Mouse (Mus musculus) brain, adult 2 months (tissue): ENCODE data around the gene Amigo2.
A peak's percentile ranks its signal among the peaks of the same experiment; 100 is the strongest.

Experiments used
- DNase-seq: peaks from one replicate; pipeline ENCODE4 v3.0.0; 2011; ENCODE audit warnings: low read depth, low spot score

The Amigo2 gene

DNA sequence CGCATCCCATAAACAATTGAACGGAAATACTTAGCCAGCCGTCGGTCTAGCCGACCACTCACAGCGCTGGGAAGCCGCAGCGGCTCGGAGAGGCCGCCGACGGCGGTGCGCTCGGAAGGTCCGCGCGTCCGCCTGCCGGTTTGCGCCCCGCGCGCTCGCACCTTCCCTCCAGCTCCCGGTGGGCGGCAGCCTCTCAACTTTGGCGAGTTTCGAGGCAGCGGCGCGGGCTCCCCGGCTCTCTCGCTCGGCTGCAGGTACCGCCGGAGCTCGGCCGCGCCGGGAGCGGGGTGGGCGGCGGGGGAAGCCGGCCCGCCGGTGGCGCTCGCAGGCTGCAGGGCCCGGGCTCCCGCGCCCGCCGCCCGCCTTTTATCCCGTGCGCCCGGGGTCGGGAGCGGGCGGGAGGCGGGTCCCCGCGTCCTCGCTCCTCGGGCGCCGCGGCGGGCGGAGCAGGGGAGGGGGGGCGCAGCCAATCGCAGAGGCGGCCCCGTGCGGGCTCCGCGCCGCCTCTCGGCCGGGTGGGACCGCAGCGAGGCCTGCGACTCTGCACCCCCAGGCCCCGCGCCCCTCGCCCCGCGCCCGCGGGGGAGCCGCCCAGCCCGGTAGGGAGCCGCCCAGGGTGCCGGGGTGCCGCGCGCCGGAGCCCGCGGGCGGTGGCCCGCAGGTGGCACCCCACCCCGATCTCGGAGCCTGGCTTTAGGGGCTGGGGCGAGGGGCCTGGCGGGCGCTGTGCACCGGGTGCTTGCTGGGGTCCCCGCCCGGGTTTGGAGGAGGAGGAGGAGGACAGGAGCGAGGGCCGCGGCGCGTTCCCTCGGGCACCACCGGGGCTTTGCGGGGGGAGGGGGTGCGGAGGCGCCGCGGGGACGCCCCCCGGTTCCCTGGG is at the start of gene Amigo2, which contains the start of gene Pced1b:
Gene Amigo2, minus strand, starts transcription at position 377 of the 880 bp plus-strand sequence.
Gene Pced1b, plus strand, starts transcription at position 197 of the 880 bp plus-strand sequence.
- DNase-seq: peak; percentile 59

- peak; percentile 91 for DNase-seq
Measured at GRCm38 (mm10) chr15:97291291-97292050, 44.4 kb upstream of the Amigo2 start.

GRCm38 (mm10) chr15:97290351-97290750 is 43.3 kb upstream of the Amigo2 start:
- DNase-seq: no peak

GRCm38 (mm10) chr15:97289176-97289575 is 42.1 kb upstream of the Amigo2 start:
- no peak for DNase-seq

DNA sequence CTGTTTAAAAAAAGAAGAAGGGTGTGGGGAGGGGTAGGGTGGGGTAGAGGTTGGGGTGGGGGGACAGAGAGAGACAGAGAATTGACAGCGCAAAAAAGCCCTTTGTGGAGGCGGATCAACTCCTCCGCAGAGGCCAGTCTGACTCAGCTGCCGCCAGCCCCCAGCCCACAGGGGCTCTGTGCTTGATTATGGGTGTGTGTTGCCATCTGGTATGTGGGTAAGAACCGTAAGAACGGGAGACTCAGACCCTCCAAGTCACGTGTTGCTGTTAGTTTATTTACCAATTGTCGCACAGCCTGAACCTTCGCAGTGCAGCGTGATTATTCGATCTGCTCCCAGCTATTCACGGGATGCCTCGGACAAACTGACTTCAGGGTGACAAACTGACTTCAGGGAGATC is 41.6 kb upstream of the Amigo2 start:
- peak; percentile 48 for DNase-seq

- no peak for DNase-seq
Measured at GRCm38 (mm10) chr15:97287436-97288143, 40.5 kb upstream of the Amigo2 start.

DNA sequence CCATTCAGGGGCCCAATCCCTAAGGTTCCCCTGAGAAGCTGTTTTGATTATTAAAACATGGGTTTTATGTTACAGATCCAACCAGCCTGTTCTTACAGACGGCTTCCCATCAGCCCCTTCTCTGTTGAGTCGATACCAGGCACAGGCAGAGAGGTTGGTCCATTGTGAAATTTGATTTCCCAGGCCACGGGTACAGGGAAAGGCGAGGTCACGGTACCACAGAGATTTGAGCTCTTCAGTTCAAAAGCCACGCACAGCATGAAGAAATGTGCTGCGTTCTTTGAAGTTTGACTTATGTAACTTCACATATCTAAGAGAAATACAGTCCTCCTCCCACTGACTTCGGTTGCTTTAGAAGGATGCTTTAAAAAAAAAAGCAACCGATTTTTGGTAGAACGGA is 39.6 kb upstream of the Amigo2 start:
- peak; percentile 36 for DNase-seq

DNA sequence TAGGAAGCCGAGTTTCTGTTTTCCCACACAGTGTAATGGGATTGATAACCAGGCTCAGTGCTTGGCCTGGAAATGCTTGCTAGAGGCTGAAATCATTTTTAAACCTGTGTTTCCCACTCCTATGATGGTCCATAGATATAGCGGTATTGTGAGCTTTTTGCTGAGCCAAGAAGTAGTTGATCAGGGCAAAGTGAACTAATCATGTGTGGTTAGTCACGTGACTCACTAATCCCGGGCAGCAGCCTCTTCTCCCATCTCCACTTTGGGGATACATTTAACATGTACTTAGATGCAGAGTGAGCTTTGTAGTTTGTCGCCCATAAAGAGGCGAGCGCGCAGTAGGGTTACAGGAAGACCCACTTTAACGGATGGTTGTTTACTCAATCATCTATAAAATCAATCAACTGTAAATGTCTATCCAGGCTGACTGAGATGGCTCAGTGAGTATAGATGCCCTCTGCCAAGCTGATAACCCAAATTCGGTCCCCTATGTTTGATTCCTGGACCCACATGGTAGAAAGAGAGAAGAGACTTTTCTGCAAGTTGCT is 38.7 kb upstream of the Amigo2 start:
- DNase-seq: no peak

DNA sequence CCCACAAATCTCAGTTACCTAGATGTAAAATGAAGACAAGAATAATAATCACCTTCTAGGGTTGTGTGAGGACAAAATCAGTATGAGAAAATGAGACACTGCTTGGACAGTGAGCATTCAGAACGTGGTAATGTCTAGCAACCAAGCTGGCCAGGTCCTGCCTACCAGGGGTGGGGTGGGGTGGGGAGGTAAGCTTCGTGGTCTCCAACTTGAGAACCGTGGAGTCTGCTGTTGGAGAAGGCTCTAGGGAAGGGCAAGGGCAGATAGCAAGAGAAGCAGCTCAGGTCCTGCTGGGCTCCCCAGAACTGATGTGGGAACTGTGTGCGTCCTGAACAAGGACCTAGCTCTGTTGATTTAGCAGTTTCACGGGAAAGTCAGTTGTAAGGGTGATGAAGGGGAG is 37.1 kb upstream of the Amigo2 start:
- DNase-seq: no peak

DNA sequence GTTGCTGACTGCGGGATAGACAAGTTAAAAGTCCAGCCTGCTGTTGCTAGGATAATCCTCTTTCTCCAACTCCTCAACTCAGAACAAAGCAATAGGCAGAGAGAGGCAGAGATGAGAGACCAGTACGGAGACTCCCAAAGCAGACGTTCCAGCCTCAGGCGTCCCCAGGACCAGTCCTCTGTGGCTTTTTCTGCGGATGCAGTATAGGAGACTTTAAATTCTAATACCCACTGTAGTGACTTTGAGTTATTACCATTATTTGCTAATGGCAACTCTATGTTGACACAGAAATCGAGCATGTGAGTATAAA is 35.4 kb upstream of the Amigo2 start:
- DNase-seq: no peak

DNA sequence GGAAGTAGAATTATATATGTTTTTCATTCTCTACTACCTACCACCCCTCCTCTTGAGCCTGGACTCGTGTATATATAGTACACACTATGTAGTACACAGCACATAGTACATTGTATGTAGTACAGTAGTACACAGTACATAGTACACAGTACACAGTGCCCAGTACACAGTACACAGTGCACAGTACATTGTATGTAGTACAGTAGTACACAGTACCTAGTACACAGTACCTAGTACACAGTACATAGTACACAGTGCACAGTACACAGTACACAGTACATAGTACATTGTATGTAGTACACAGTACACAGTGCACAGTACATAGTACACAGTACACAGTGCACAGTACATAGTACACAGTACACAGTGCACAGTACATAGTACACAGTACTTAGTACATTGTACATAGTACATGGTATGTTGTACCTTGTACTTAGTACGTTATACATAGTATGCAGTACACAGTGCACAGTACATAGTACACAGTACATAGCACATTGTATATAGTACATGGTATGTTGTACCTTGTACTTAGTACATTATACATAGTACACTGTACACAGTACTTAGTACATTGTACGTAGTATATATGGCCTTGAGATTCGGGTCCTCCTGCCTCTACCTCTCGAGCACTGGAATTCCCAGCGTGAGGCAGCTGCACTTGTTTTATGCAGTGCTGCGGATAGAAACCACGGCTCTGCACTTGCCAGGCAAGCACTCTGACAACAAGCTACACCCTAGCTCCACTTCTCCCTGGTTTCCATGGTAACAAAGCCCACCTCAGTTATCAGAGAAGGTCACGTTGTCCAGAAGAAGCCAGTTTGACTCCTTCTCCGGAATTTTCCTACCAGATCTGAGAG is 34.9 kb upstream of the Amigo2 start:
- peak; percentile 53 for DNase-seq

DNA sequence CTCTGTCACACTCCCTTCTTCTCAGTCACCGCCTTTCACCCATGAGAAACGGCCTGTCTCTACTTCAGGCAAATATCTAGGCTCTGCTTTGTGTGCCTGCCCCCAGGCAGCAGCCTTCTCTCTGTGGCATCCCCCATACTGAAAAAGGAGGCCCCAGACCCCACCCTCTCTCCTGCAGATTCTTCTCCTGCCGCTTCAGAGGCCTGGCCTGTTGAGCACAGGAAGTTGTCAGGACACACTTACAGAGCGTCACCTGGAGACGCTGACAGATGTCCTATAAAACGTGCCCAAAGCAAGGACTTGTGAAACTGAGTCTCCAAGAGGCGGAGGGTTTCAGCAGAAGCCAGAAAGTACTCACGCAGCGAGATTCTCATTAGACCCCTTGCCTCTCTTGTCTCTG is 33.7 kb upstream of the Amigo2 start:
- no peak for DNase-seq

- DNase-seq: no peak
Measured at GRCm38 (mm10) chr15:97280131-97280530, 33.0 kb upstream of the Amigo2 start.

DNA sequence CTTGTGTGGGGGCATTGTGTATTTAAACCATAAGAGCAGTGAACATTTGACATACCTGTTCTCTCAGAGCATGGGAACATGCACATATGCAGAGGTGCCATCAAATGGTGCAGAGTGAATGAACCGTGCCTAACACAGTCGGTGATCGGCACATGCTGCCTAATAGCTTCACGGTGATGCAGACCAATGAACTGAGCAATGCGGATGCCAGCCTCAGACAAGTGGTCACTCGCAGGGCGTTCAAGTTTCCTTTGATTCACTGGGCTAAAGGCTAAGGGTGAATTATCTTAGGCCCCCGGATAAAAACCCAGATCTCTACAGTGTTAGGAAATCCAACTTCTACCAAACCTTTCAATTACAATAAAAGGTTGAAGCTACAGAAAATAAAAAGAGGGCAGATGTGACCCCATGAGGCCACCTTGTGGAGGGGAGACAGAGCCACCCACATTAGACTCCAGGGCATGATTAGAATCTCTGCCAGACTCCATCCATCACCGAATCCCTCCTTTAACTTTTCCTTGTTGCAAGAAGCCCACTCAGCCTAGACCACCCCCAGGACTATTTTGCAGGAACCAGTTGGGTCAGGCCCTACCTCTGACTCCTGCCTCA is 31.4 kb upstream of the Amigo2 start:
- DNase-seq: no peak

- no peak for DNase-seq
Measured at GRCm38 (mm10) chr15:97277328-97277727, 30.2 kb upstream of the Amigo2 start.

DNA sequence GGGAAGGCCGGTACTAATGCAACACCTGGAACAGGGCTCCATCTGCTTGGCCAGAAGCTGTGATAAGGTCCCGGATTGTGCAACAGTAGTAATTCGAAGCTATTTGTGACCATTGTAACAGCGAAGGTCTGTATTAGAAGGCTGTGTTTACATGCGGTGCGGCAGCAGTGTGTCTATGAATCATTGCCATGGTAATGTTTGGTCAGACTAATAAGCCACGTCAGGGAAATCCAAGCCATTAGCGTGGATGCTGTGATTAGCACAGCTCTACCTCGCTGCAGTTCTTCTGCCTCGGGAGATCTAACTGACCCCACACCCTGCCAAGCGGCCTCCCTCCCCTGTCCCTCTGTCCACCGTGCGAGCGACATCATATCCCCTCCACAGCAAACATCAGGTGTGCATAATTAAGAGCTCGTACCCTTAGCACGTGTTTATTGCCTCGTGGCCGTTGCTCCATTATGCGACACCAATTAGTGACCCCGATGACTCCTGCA is 29.6 kb upstream of the Amigo2 start:
- peak; percentile 43 for DNase-seq

DNA sequence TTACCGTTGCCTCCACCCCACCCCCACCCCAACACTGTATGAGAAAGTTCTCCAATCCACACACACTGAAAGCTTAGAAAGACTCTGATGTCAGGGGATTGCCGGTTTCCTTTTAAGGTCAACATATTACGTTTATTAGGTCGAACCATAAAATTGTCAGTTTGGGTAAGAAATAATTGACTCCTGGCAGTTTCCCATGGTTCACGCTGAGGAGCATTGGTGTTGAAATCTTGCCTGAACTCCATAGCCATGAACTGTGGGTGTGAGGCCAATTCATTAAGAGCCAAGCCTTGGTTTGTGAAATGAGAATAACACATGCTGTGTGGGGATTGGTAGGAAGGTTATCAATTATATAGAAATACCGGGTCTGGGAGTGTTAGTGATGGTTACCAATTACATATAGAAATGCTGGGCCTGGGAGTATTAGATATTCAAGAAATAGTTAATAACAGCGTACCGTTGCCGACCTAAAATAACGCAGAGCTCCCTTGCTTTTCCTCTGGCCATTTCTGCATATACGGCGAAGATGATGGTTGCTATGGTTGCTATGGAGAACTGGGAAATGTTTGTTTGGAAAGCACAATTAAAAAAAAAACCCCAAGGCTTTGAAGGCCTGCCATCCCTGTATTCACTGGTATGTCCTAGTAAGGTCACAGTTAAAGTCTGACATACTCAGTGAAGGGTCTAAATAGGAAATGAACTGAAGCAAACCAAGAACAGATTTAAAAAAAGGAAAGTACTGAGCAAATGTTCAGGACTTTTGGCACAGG is 28.7 kb upstream of the Amigo2 start:
- DNase-seq: no peak

DNA sequence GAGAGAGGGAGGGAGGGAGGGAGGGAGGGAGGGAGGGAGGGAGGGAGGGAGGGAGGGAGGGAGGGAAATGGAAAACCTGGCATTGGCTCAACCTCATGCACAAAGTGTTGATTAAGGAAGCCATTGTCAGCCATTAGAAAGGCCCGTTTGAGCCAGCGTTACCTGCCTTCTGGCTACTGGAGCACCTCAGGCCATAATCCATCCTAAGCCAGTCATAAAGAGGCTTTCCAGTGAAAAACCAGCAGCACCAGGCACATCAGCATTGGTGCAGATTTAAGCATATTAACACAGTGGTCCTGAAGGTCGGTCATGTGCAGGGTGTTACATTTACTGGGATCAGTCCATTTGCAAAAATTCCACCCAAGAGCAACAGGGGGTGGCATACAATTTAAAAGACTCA is 25.7 kb upstream of the Amigo2 start:
- no peak for DNase-seq

- DNase-seq: no peak
Measured at GRCm38 (mm10) chr15:97271985-97272697, 25.1 kb upstream of the Amigo2 start.
